Mouse (Mus musculus) frontal cortex, postnatal 36 days (tissue): ENCODE measurements around the gene Itpka.
A peak's percentile ranks its signal among the peaks of the same experiment; 100 is the strongest.

ENCODE experiments used
- DNase-seq, 2 experiments: peaks; one replicate each; pipeline ENCODE4 v3.0.0; 2022; ENCODE audit warnings: low spot score in 2 of 2

The Itpka gene

DNA sequence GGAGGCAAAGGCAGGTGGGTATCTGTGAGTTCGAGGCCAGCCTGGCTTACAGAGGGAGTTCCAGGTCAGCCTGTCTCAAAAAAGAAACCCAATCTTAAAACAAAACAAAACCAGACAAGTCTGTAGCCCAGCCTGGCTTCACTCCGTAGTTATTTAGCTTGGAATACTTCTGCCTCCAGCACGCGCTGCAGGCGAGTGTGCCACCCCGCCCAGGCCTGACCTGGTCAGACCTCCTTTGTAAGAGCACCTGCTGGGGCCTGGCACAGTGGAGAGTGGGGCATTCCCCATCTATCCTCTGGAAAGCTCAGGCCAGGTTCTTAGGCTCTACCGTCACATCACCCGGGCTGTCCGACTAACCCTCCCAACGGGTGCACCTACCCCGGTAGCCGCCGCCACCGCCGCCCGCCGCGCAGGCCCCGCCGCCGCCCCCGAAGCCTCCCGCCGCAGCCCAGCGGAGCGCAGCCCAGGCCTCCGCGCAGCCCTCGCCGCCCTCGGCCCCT lies 15.5 kb downstream of the Itpka start:
- DNase-seq: no peak

GRCm38 (mm10) chr2:119758101-119758843 lies 16.1 kb downstream of the Itpka start:
- DNase-seq: no peak

DNA sequence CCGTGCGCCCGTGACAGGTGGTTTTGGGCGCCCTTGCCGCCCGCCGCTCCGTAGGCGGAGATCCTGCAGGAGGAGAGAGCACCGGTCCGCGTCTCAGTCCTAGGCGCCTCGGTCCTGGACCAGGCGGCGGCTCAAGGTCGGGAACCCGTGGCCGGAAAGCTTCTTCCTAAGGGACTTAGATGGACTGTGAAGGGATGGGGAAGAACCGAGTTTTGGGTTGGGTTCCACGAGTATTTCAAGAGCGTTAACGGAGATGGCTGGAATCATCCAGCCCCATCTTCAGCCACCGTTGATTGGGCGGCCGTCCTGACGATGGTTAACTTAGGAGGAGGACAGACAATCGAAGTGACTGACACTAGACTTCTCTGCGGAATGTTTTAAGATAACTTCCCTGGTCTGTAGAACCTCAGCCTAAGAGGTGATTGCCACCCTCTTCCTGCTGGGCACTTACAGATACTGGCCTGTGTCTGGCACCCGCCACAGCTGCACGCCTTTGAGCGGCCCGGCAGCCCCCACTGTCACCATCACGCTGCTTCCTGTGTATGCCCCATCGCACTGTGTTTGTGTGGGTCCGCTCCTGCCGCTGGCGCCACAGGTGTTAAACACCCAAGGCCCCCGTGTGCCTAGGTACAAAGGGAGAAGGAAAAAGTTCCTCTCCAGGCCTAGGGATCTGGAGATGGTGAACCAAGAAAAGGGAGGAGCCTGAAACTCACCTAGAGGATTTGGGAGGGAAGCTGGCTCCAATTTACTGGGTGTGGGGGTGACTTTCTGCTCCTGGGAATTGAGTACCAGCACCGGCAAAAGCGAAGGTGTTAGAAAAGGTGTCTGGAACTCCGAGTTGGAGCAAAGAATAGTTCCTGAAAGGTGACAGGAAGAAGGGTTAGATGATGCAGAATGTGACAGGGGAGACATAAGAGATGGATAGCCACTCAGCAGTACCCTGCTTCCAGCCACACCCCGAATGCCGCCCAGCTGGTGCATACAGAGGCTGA lies 17.0 kb downstream of the Itpka start:
- DNase-seq: no peak

DNA sequence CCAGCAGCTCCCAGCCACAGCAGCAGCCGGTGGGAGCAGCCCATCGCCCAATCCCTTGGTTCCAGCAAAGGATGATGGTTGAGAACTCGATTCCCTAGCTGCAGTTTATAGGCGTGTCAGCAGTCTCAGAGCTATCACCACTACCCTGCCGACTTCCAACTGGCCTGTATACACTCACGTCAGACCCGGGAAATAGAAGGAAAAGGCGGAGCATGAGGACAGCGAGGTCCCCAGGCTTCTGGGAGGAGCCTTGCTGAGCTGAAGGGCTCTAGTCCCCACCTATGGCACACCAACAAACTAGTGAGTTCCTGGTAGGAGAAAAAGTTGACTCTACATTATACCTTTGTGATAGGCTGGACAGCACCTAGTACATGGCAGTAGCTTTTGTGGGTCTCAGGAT lies 18.1 kb downstream of the Itpka start, which contains the start of gene Ltk:
Gene Ltk (minus strand): TSS at position 181 of the 400 bp plus-strand sequence.
- no peak for DNase-seq

GRCm38 (mm10) chr2:119762276-119762675 lies 20.1 kb downstream of the Itpka start:
- DNase-seq: no peak

DNA sequence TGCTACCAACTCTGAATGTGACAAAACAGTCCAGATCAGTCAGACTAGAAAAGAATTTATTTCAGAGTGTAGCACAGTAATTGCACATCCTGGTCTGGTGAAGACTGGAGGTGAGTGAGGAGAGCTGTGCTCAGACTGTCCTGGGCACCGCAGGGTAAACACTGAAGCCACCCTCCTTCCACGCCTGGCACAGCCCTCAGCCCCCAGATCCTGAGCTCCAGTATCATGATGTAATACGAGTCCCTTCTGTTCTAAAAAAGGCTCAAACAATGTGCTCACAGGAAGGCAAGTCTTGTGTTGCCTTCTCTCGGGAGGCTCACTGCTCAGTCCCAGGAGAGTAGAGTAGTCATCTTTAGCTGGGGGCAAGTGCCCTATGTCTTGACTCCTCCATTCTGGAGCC lies 21.8 kb downstream of the Itpka start:
- no peak for DNase-seq

- DNase-seq: no peak
Observed at GRCm38 (mm10) chr2:119767246-119767645, 25.1 kb downstream of the Itpka start.

- DNase-seq: peak; percentile 88
Observed at GRCm38 (mm10) chr2:119787206-119787883, 45.2 kb downstream of the Itpka start, which contains the start of gene Rpap1. TSS of gene Rpap1 (minus strand) at chr2:119787537.

GRCm38 (mm10) chr2:119789996-119790395 lies 47.9 kb downstream of the Itpka start:
- no peak for DNase-seq

DNA sequence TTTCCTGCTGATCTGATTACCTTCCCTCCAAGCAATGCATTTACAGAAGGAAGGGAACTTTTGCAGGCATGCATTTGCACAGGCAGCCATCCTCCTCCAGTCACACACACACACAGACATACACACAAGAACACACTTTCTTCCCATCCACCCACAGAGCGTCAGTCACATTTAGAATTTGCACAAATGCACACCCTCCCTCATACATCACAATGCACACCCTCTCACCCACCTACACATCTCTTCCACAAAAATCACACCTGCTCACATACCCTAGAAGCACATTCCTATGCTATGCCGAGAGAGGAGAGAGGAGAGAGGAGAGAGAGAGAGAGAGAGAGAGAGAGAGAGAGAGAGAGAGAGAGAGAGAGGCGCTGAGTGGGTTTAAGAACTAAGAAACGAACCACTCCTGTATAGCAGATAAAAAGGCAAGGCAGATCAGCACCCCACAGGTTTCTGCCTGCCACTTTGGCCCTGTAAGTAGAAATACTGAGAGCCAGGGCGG lies 55.2 kb downstream of the Itpka start, which contains the start of gene Tyro3:
Gene Tyro3 (plus strand): TSS at position 455 of the 505 bp plus-strand sequence.
- peak in 1 of 2 experiments; percentile 73 for DNase-seq

- DNase-seq: no peak
Observed at GRCm38 (mm10) chr2:119798246-119798927, 56.2 kb downstream of the Itpka start.

GRCm38 (mm10) chr2:119799181-119799960 lies 57.2 kb downstream of the Itpka start:
- no peak for DNase-seq

- no peak for DNase-seq
Observed at GRCm38 (mm10) chr2:119799961-119800550, 57.9 kb downstream of the Itpka start.
